Mouse (Mus musculus) liver, embryonic 14.5 days (tissue): Measurements from ENCODE around the gene Apoc1. TPM values are rescaled to one million over a fixed set of nuclear protein-coding genes. Genes with fewer than 3 reads are reported as not detected.
A peak's percentile ranks its signal among the peaks of the same experiment; 100 is the strongest.

Source experiments
- ATAC-seq: fragments of 200-750 bp; cut with Nextera tagmentation; 2 replicates; pipeline ENCODE4 v1.8.0; 2017; ENCODE audit warnings: moderate number of reproducible peaks, mild to moderate bottlenecking, moderate library complexity; ENCODE audit not compliant: insufficient read depth
- DNase-seq, 3 experiments: peaks; one replicate each; pipeline ENCODE4 v3.0.0-alpha.2; 2012 to 2013; ENCODE audit warnings: low read depth in 3 of 3, low spot score in 3 of 3
- H3K27ac ChIP-seq: fragments of 300-500 bp; sonication (generic); 2 replicates; pipeline ENCODE4 v1.5.1; 2014; ENCODE audit warnings: moderate library complexity, mild to moderate bottlenecking, control low read depth, inconsistent platforms
- H3K27me3 ChIP-seq: fragments of 300-500 bp; sonication (generic); 2 replicates; pipeline ENCODE4 v1.6.1; 2014; ENCODE audit warnings: mild to moderate bottlenecking, low read length, moderate library complexity; ENCODE audit not compliant: control insufficient read depth, insufficient read depth
- H3K36me3 ChIP-seq: fragments of 300-500 bp; sonication (generic); replicated peaks from 2 replicates; pipeline ENCODE4 v1.6.1; 2014; ENCODE audit warnings: low read depth; ENCODE audit not compliant: control insufficient read depth, insufficient read depth
- H3K4me1 ChIP-seq, 2 experiments: fragments of 200-500 bp in 1 of 2; fragments of 300-500 bp in 1 of 2; sonication (generic) in 1 of 2; replicated peaks; 2 replicates each; pipeline ENCODE4 v1.6.1; 2012 to 2014; ENCODE audit warnings: antibody characterized with exemption in 1 of 2, inconsistent platforms in 1 of 2, low read length in 1 of 2; ENCODE audit not compliant: control insufficient read depth in 2 of 2, insufficient read depth in 2 of 2
- H3K4me2 ChIP-seq: fragments of 300-500 bp; sonication (generic); 2 replicates; pipeline ENCODE4 v1.6.1; 2014; ENCODE audit warnings: low read depth, mild to moderate bottlenecking, control low read depth, moderate library complexity
- H3K4me3 ChIP-seq, 2 experiments: fragments of 200-500 bp in 1 of 2; fragments of 300-500 bp in 1 of 2; sonication (generic) in 1 of 2; 2 replicates each; pipeline ENCODE4 v1.5.1; 2012 to 2014; ENCODE audit warnings: low read depth in 2 of 2, low read length in 2 of 2, mild to moderate bottlenecking in 2 of 2, control low read depth in 1 of 2, inconsistent platforms in 1 of 2, moderate library complexity in 1 of 2; ENCODE audit not compliant: insufficient read depth in 1 of 2
- H3K9ac ChIP-seq: fragments of 300-500 bp; sonication (generic); replicated peaks from 2 replicates; pipeline ENCODE4 v1.6.1; 2014; ENCODE audit warnings: mild to moderate bottlenecking, control low read depth, moderate library complexity
- H3K9me3 ChIP-seq: fragments of 300-500 bp; sonication (generic); 2 replicates; pipeline ENCODE4 v1.6.1; 2016; ENCODE audit warnings: low read length, mixed read lengths; ENCODE audit not compliant: control insufficient read depth
- CTCF ChIP-seq: IDR thresholded peaks from 2 replicates; pipeline ENCODE4 v1.5.1; 2016; ENCODE audit warnings: antibody characterized with exemption, low read depth, control low read depth
- EP300 ChIP-seq: IDR thresholded peaks from 2 replicates; pipeline ENCODE4 v1.6.1; 2016; ENCODE audit warnings: antibody characterized with exemption, low read depth
- WGBS: fragments of 180-500 bp; shearing (Covaris S2); extraction: QIAGEN DNeasy Blood & Tissue Kit; methylation state at CpG from one replicate; pipeline ENCODE4 v1.1.7; 2014; ENCODE audit not compliant: insufficient replicate concordance; 5-methylcytosine and 5-hydroxymethylcytosine counted together
- polyA plus RNA-seq, 2 experiments: library from polyadenylated mRNA; depleted of rRNA in 1 of 2; stranded (reverse) in 1 of 2; unstranded in 1 of 2; fragments of >200 nt; fragmentation: Nextera tagmentation in 1 of 2; extraction: Ambion mirVana in 1 of 2; gene quantifications; 2 replicates each; pipeline versions ENCODE4 v1.2.1 to v1.2.3; 2012 to 2014

Apoc1 gene
- polyA plus RNA-seq, 2 experiments = 204 to 390 TPM

GRCm38 (mm10) chr7:19719200-19719599, 26.7 kb upstream of the Apoc1 start:
- no peak overlapping the region for H3K4me3 ChIP-seq
- no peaks in the 10 kb centered on the region for H3K27me3 ChIP-seq
- H3K36me3 ChIP-seq = no peaks in the 10 kb centered on the region
- TF ChIP-seq EP300 (no peak), CTCF (no peak)
- no peak for ATAC-seq
- H3K27ac ChIP-seq = no peak overlapping the region
- peaks cover 13 to 20% of the 10 kb centered on the region in 2 experiments for H3K4me1 ChIP-seq
- no peak overlapping the region for H3K4me2 ChIP-seq
- 64% methylated on average over 4 of the region's 4 CpGs for WGBS
- no peak for DNase-seq
- H3K9ac ChIP-seq = no peak overlapping the region
- H3K9me3 ChIP-seq = no peaks in the 10 kb centered on the region

DNA sequence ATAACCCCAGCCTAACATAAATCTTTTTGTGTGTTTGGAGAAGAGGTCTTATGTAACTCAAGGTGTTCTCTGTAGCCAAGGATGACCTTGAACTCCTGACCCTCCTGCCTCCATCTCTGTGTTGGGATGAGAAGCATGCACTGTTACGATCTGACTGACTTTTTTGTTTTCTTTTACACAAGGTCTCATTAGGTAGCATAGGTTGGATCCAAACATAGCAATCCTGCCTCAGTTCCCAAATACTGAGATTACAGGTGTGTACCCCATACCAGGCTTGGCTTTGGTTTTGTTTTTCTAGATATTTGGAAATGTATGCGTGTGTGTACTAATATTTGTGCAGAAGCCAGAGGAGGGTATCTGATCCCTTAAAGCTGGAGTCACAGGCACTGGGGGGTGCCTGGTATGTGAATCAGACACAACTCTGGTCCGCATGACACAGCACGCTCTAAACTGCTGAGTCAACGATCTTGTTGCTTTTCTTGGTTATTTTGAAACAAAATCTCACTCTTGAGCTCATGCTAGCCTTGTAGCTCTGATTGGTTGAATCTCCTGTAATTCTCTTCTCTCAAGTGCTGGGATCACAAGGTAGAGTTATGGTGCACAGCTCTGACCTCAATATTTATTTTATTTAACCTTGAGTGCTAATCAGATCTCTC, 26.0 kb upstream of the Apoc1 start:
- Histone ChIP-seq H3K27ac (no peak overlapping the region), H3K9me3 (no peaks in the 10 kb centered on the region), H3K27me3 (no peaks in the 10 kb centered on the region), H3K4me2 (no peak overlapping the region), H3K4me1 (peaks cover 18 to 23% of the 10 kb centered on the region in 2 experiments), H3K4me3 (no peak overlapping the region), H3K9ac (no peak overlapping the region), H3K36me3 (peaks cover 3% of the 10 kb centered on the region; the same call in 1 of the 2 replicates)
- DNase-seq (no peak), ATAC-seq (no peak)
- TF ChIP-seq CTCF (no peak), EP300 (no peak)
- 64% methylated on average over 5 of the region's 5 CpGs for WGBS

GRCm38 (mm10) chr7:19717346-19717745, 24.9 kb upstream of the Apoc1 start:
- no peaks in the 10 kb centered on the region for H3K27me3 ChIP-seq
- H3K9me3 ChIP-seq = no peaks in the 10 kb centered on the region
- peaks cover 9% of the 10 kb centered on the region for H3K36me3 ChIP-seq
- WGBS = 66% methylated on average over 4 of the region's 4 CpGs
- H3K4me3 ChIP-seq = no peak overlapping the region
- no peak for DNase-seq
- no peak for ATAC-seq
- H3K9ac ChIP-seq = no peak overlapping the region
- TF ChIP-seq CTCF (no peak), EP300 (no peak)
- H3K4me2 ChIP-seq = no peak overlapping the region
- H3K27ac ChIP-seq = no peak overlapping the region
- H3K4me1 ChIP-seq = peaks cover 14% of the 10 kb centered on the region in 2 experiments

DNA sequence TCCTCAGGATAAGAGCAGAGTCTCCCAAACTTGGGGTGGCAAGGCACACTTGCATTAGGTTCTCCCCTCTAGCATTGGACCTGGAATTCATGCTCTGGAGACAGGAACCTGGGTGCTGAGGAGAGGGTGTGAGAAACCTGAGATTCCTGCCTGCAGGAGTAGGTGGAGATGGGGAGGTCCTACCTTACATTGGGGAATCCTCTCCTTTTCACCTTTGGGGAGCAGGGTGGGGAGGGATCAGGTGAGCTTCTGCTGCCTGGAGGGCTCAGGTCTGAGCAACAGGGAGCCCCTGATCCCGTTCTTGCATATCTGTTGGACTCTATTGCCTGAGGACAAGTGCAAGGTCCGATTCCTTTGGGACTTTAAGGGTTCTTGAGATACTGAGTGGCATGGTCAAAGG, 24.4 kb upstream of the Apoc1 start:
- Histone ChIP-seq H3K4me2 (peak overlapping the region; percentile 91), H3K9ac (no peak overlapping the region; the same call in none of the 2 replicates), H3K27me3 (no peaks in the 10 kb centered on the region), H3K9me3 (no peaks in the 10 kb centered on the region), H3K4me1 (peaks cover 14% of the 10 kb centered on the region in 2 experiments), H3K4me3 (no peak overlapping the region), H3K36me3 (peaks cover 14% of the 10 kb centered on the region), H3K27ac (no peak overlapping the region; the same call in 1 of the 2 replicates)
- DNase-seq (no peak), ATAC-seq (no peak)
- TF ChIP-seq CTCF (no peak), EP300 (no peak)
- 73% methylated on average over 2 of the region's 2 CpGs for WGBS

DNA sequence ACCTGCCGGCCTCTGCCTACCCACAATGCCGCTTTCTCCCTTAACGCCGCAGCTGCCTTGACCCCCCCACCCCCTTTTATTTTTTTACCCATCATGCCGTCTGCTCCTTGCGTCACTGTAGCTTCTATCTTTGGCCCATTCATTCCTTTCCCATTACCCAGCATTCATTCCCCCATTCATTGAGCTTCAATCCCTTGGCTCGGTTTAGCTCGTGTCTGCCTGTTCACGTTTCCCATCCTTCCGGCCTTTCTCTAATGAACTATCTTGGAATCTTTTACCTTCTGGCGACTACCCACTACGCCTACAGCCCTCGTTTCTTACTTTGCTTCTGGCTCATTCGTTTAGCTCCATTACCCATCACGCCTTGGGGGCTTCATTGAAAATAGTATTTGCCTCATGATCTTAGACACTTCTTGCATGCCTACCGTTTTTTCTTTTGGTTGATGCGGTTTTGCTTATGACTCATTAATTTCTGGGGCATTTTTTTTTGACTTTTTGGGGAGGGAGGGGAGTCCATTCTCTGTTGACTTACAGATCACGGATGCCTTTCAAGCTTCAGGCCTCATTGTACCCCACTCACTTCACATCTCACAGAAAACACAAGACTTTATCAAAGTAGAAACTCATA, 23.7 kb upstream of the Apoc1 start:
- Histone ChIP-seq H3K4me3 (peak overlapping the region; percentile 46 to 61), H3K4me2 (peak overlapping the region; percentile 91), H3K9ac (peak overlapping the region; percentile 73), H3K4me1 (peaks cover 14% of the 10 kb centered on the region in 2 experiments), H3K27ac (peak overlapping the region; percentile 74), H3K36me3 (peaks cover 19% of the 10 kb centered on the region), H3K27me3 (no peaks in the 10 kb centered on the region), H3K9me3 (no peaks in the 10 kb centered on the region)
- no peak for DNase-seq
- 5% methylated on average over 18 of the region's 18 CpGs for WGBS
- no peak for ATAC-seq
- TF ChIP-seq CTCF (no peak), EP300 (peak; percentile 9; the same call in 1 of the 2 replicates)
